Mouse (Mus musculus): Measurements from ENCODE around the gene Hist1h3i.
"Not testable (repeated sequence)": the region's sequence is repeated elsewhere in the genome, so short reads cannot be mapped to it uniquely, and the experiment has no call there.

Hist1h3i gene

GRCm38 (mm10) chr13:21734906-21735767 is 48.0 kb downstream of the Hist1h3i start, which contains the start of gene Hist1h4j:
Gene Hist1h4j (plus strand): TSS chr13:21735064.
- DNase-seq (ENCODE audit: extremely low read depth, low read depth, low spot score) = not testable (repeated sequence)

GRCm38 (mm10) chr13:21734010-21734905 is 48.9 kb downstream of the Hist1h3i start:
- no peak for DNase-seq (ENCODE audit: extremely low read depth, low read depth, low spot score)

GRCm38 (mm10) chr13:21733466-21733865 is 49.7 kb downstream of the Hist1h3i start:
- no peak for DNase-seq (ENCODE audit: extremely low read depth, low read depth, low spot score)

Measured in fat pad, adult 2 months (tissue).